Mouse (Mus musculus) heart, postnatal 36 days (tissue): ENCODE measurements around the gene Itgb5. TPM values are rescaled to one million over a fixed set of nuclear protein-coding genes. Genes with fewer than 3 reads are reported as not detected.

Experiments
- DNase-seq, 2 experiments: peaks; one replicate each; pipeline ENCODE4 v3.0.0; 2021 to 2022
- intact Hi-C: fragments of 180-260 bp; cut with DNase I; formaldehyde crosslinking; loops from one replicate; pipeline ENCODE4 v1.15.1; 2025
- total RNA-seq, 2 experiments: library from RNA; stranded (reverse); gene quantifications; 2 replicates each; pipeline ENCODE4 v1.2.3; 2021

The Itgb5 gene
- total RNA-seq, 2 experiments from 2014 or later = 87.2 to 94.3 TPM

GRCm38 (mm10) chr16:33871865-33872443 is 42.5 kb downstream of the Itgb5 start:
- no peak for DNase-seq
- intact Hi-C loops = no loop called here

GRCm38 (mm10) chr16:33873282-33873681 is 43.8 kb downstream of the Itgb5 start:
- no peak for DNase-seq
- intact Hi-C loops = no loop called here

- intact Hi-C loops = no loop called here
Observed at GRCm38 (mm10) chr16:33878041-33878783, 48.7 kb downstream of the Itgb5 start.

GRCm38 (mm10) chr16:33879031-33879430 is 49.6 kb downstream of the Itgb5 start:
- no peak for DNase-seq

More at GRCm38 (mm10) chr16:33878041-33878783, 48.7 kb downstream of the Itgb5 start:
- peak; percentile 60 to 61 for DNase-seq

GRCm38 (mm10) chr16:33879556-33879955 is 50.1 kb downstream of the Itgb5 start:
- DNase-seq = no peak

More at GRCm38 (mm10) chr16:33879031-33879430, 49.6 kb downstream of the Itgb5 start:
- intact Hi-C loops = no loop called here

GRCm38 (mm10) chr16:33880765-33881164 is 51.3 kb downstream of the Itgb5 start:
- intact Hi-C loops = no loop called here
- DNase-seq = no peak

More at GRCm38 (mm10) chr16:33879556-33879955, 50.1 kb downstream of the Itgb5 start:
- intact Hi-C loops = no loop called here

- intact Hi-C loops = no loop called here
- peak in 1 of 2 experiments; percentile 56 for DNase-seq
Observed at GRCm38 (mm10) chr16:33882540-33882939, 53.1 kb downstream of the Itgb5 start.

GRCm38 (mm10) chr16:33883046-33883975 is 53.8 kb downstream of the Itgb5 start:
- intact Hi-C loops = no loop called here
- DNase-seq = no peak

GRCm38 (mm10) chr16:33884201-33884600 is 54.7 kb downstream of the Itgb5 start:
- no peak for DNase-seq
- intact Hi-C loops = loop anchor here (2.0 kb wide), 1 partner anchor 59 kb away; no protein-coding TSS in a partner anchor

- intact Hi-C loops = loop anchor here (2.0 kb wide), 1 partner anchor 58 kb away; no protein-coding TSS in a partner anchor
- peak in 1 of 2 experiments; percentile 54 for DNase-seq
Observed at GRCm38 (mm10) chr16:33885021-33885471, 55.6 kb downstream of the Itgb5 start.

GRCm38 (mm10) chr16:33885671-33886328 is 56.3 kb downstream of the Itgb5 start:
- no peak for DNase-seq
- intact Hi-C loops = loop anchor here (2.0 kb wide), 1 partner anchor 57 kb away; no protein-coding TSS in a partner anchor

GRCm38 (mm10) chr16:33886665-33887064 is 57.2 kb downstream of the Itgb5 start:
- intact Hi-C loops = no loop called here
- no peak for DNase-seq

GRCm38 (mm10) chr16:33887981-33888380 is 58.5 kb downstream of the Itgb5 start:
- intact Hi-C loops = no loop called here
- DNase-seq = no peak

GRCm38 (mm10) chr16:33889000-33889607 is 59.6 kb downstream of the Itgb5 start:
- no peak for DNase-seq
- intact Hi-C loops = no loop called here

GRCm38 (mm10) chr16:33891099-33891498 is 61.6 kb downstream of the Itgb5 start:
- intact Hi-C loops = loop anchor here (2.0 kb wide), 1 partner anchor 48 kb away; no protein-coding TSS in a partner anchor
- DNase-seq = no peak

- peak; percentile 89 to 91 for DNase-seq
- intact Hi-C loops = loop anchor here (2.0 kb wide), 3 partner anchors 47 to 61 kb away; no protein-coding TSS in a partner anchor
Observed at GRCm38 (mm10) chr16:33891561-33892281, 62.3 kb downstream of the Itgb5 start.

- intact Hi-C loops = loop anchor here (2.0 kb wide), 2 partner anchors 58 to 62 kb away; no protein-coding TSS in a partner anchor
- peak in 1 of 2 experiments; percentile 58 for DNase-seq
Observed at GRCm38 (mm10) chr16:33892539-33892938, 63.1 kb downstream of the Itgb5 start.

- intact Hi-C loops = loop anchor here (2.0 kb wide), 2 partner anchors 57 to 63 kb away; no protein-coding TSS in a partner anchor
- DNase-seq = no peak
Observed at GRCm38 (mm10) chr16:33893796-33894195, 64.3 kb downstream of the Itgb5 start.

- no peak for DNase-seq
- intact Hi-C loops = no loop called here
Observed at GRCm38 (mm10) chr16:33894449-33894848, 65.0 kb downstream of the Itgb5 start.
